Mouse (Mus musculus) lung, adult 2 months (tissue): ENCODE measurements at regions not wholly inside any gene's neighbourhood (a gene's known extent, or its start where the extent isn't known, plus 50 kb on each side); places are given as distances from the start of the nearest gene placed in this dataset.

Experiments used
- CTCF ChIP-seq: fragments of 200-500 bp; IDR thresholded peaks from 2 replicates; pipeline ENCODE4 v1.5.1; 2011; ENCODE audit warnings: mild to moderate bottlenecking, low read length, control low read depth; ENCODE audit not compliant: insufficient read depth
- POLR2A ChIP-seq: fragments of 200-500 bp; IDR thresholded peaks from 2 replicates; pipeline ENCODE4 v1.6.1; 2011; ENCODE audit warnings: low read depth, mild to moderate bottlenecking, control low read depth, low read length, borderline replicate concordance; ENCODE audit errors: extremely low read depth

GRCm38 (mm10) chr4:72377520-72377919, 176.8 kb upstream of the Tle1 start:
- TF ChIP-seq CTCF (no peak), POLR2A (no peak)
